Mouse (Mus musculus): ENCODE measurements around the gene Syn3. TPM values are rescaled to one million over a fixed set of nuclear protein-coding genes. Genes with fewer than 3 reads are reported as not detected.

Gene Syn3
- polyA plus RNA-seq, 1 experiment, result 3.3 TPM

DNA sequence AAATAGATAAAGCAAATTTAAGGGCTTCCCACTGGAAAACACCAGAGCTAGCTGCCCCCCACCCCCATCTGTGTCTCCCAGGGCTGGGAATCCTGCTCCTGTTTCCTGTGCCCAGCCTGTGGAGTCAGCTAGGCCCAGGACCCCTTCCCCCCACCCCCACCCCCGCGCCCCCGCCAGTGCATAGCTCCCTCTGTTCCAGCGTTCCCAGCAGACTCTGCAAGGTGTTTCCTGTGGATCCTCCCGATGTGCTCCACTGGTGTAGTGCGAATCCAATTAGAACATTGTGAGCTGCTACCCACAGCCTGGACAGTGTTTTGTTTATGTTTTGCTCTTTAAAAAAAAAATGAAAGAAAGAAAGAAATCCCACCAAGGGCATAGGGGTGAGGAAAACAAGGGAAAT lies 173.4 kb downstream of the Syn3 start:
- H3K36me3 ChIP-seq (ENCODE audit: control insufficient read depth, insufficient read depth, low read length), result peaks cover 24% of the 10 kb centered on the region

DNA sequence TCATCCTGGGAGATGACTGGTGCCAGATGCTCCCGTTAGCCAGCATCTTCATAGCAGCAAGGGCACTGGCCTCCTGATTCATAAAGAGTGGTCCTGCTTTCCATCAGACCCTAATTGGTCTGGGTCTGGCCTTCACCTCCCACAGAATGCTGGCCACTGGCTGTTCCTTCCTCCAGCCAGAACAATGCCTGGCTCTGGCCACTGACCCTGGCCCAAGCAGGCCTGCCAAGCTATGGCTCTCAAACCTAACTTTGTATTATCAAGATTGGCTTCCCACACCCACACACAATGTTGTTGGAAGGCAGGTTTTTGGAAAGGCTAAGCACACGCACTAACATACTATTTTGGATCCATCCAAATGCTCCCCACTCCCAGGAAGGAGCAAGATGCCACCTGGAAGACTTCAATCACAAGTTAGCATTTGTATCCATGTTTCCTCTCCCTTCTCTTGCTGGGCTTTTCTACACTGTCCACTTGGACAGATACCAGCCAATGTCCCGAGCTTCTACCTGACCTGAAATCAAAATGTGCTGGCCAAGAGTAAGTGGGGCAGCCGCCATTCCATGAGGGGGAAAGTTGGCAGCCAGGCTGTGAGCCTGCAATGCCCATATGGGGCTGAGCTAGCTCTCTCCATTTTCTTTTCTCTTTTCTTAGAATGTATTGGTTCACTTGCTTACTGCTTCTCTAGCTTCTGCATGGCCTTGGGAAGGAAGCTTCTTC lies 175.3 kb downstream of the Syn3 start:
- Histone ChIP-seq H3K36me3 (ENCODE audit: control insufficient read depth, insufficient read depth, low read length) (peaks cover 29% of the 10 kb centered on the region), H3K4me3 (ENCODE audit: insufficient read depth, low read depth, low read length) (no peak overlapping the region), H3K27me3 (replicated peaks; ENCODE audit: control insufficient read depth, insufficient read depth, low read length) (no peaks in the 10 kb centered on the region), H3K4me1 (ENCODE audit: control insufficient read depth, insufficient read depth, low read length) (peaks cover 45% of the 10 kb centered on the region), H3K27ac (ENCODE audit: insufficient read depth, low read depth, low read length) (no peak overlapping the region)
- TF ChIP-seq POLR2A (IDR thresholded peaks at IDR 0.05; ENCODE audit: low read depth, low read length) (no peak), CTCF (conservative IDR thresholded peaks at IDR 0.05; ENCODE audit: insufficient read depth, insufficient read length, low read depth, low read length) (no peak)
- no peak for DNase-seq
- WGBS, result 44% methylated on average over 4 of the region's 4 CpGs

More for the DNA sequence above, 173.4 kb downstream of the Syn3 start:
- H3K27me3 ChIP-seq (replicated peaks; ENCODE audit: control insufficient read depth, insufficient read depth, low read length), result no peaks in the 10 kb centered on the region
- TF ChIP-seq CTCF (conservative IDR thresholded peaks at IDR 0.05; ENCODE audit: insufficient read depth, insufficient read length, low read depth, low read length), result no peak
- DNase-seq, result no peak
- 20% methylated on average over 6 of the region's 6 CpGs for WGBS
- no peak overlapping the region for H3K4me3 ChIP-seq (ENCODE audit: insufficient read depth, low read depth, low read length)
- no peak overlapping the region for H3K27ac ChIP-seq (ENCODE audit: insufficient read depth, low read depth, low read length)
- H3K4me1 ChIP-seq (ENCODE audit: control insufficient read depth, insufficient read depth, low read length), result peaks cover 55% of the 10 kb centered on the region

DNA sequence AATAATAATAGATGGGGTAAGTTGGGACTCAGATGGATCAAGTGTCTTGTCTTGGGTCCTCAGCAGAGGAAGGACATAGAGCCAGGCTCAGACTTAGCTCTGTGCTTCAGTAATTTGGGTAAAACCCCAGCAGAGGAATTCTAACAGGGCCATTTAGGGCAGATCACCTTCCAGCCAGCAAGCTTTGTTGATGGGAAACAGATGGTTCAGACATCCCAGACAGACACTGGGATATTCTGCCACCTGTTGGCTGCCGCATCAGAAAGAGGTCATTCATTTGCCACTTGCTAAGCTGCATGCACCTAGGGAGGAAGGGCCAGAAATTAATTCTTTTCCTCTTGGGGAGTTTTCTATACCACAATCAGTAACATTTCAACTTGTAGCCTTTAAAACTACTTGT lies 176.7 kb downstream of the Syn3 start:
- Histone ChIP-seq H3K4me3 (ENCODE audit: insufficient read depth, low read depth, low read length) (no peak overlapping the region), H3K27me3 (replicated peaks; ENCODE audit: control insufficient read depth, insufficient read depth, low read length) (no peaks in the 10 kb centered on the region), H3K36me3 (ENCODE audit: control insufficient read depth, insufficient read depth, low read length) (peaks cover 25% of the 10 kb centered on the region), H3K27ac (ENCODE audit: insufficient read depth, low read depth, low read length) (peak overlapping the region; percentile 17; the same call in 1 of the 2 replicates), H3K4me1 (ENCODE audit: control insufficient read depth, insufficient read depth, low read length) (peaks cover 35% of the 10 kb centered on the region)
- TF ChIP-seq CTCF (conservative IDR thresholded peaks at IDR 0.05; ENCODE audit: insufficient read depth, insufficient read length, low read depth, low read length) (no peak), POLR2A (IDR thresholded peaks at IDR 0.05; ENCODE audit: low read depth, low read length) (no peak)
- no peak for DNase-seq
- WGBS, result 35% methylated on average over 1 of the region's 1 CpGs

DNA sequence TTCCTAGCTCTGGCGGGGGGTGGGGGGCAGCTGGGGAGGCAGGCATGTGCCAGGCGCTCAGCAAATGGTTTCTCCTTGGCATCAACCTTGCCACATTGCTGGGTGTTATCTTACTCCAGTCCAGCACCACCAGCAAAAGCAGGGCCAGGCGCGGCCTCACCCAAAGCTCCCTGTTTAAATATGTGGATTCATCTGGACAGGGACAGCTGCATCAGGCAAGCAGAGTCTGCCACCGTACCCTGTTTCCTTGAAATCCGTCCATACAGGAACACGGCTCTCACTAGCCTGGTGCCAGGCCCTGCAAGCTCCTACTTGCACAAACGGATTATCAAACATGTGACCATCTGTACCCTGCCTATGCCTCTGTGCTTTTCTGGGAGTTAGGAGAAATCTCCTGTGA lies 177.5 kb downstream of the Syn3 start:
- no peak for DNase-seq
- H3K36me3 ChIP-seq (ENCODE audit: control insufficient read depth, insufficient read depth, low read length), result peaks cover 26% of the 10 kb centered on the region
- peak overlapping the region; percentile 11; the same call in 1 of the 2 replicates for H3K27ac ChIP-seq (ENCODE audit: insufficient read depth, low read depth, low read length)
- H3K4me3 ChIP-seq (ENCODE audit: insufficient read depth, low read depth, low read length), result no peak overlapping the region
- 51% methylated on average over 8 of the region's 8 CpGs for WGBS
- TF ChIP-seq POLR2A (IDR thresholded peaks at IDR 0.05; ENCODE audit: low read depth, low read length) (no peak), CTCF (conservative IDR thresholded peaks at IDR 0.05; ENCODE audit: insufficient read depth, insufficient read length, low read depth, low read length) (no peak)
- no peaks in the 10 kb centered on the region for H3K27me3 ChIP-seq (replicated peaks; ENCODE audit: control insufficient read depth, insufficient read depth, low read length)
- peaks cover 39% of the 10 kb centered on the region for H3K4me1 ChIP-seq (ENCODE audit: control insufficient read depth, insufficient read depth, low read length)

DNA sequence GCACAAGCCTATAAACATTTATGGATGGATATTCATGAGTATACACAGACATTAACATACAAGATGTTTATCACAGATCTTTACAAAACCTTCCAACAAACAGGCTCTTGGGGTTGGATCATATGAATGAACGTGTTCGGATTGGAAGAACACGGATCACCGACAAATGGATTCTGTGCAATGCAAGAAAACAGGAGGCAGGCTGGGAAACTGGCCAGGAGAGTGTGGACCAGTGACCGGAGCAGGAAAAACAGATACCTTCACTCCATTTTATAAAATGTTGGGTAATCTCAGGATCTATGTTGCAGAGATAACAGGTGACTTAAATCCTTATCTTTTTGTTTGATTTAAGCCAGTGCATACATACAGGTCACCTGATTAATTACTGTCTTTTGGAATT lies 178.5 kb downstream of the Syn3 start:
- H3K27ac ChIP-seq (ENCODE audit: insufficient read depth, low read depth, low read length), result no peak overlapping the region
- no peak for DNase-seq
- no peak for TF ChIP-seq CTCF (conservative IDR thresholded peaks at IDR 0.05; ENCODE audit: insufficient read depth, insufficient read length, low read depth, low read length)
- no peak for TF ChIP-seq POLR2A (IDR thresholded peaks at IDR 0.05; ENCODE audit: low read depth, low read length)
- H3K27me3 ChIP-seq (replicated peaks; ENCODE audit: control insufficient read depth, insufficient read depth, low read length), result no peaks in the 10 kb centered on the region
- no peak overlapping the region for H3K4me3 ChIP-seq (ENCODE audit: insufficient read depth, low read depth, low read length)
- peaks cover 24% of the 10 kb centered on the region for H3K36me3 ChIP-seq (ENCODE audit: control insufficient read depth, insufficient read depth, low read length)
- peaks cover 34% of the 10 kb centered on the region for H3K4me1 ChIP-seq (ENCODE audit: control insufficient read depth, insufficient read depth, low read length)
- WGBS, result 28% methylated on average over 5 of the region's 5 CpGs

DNA sequence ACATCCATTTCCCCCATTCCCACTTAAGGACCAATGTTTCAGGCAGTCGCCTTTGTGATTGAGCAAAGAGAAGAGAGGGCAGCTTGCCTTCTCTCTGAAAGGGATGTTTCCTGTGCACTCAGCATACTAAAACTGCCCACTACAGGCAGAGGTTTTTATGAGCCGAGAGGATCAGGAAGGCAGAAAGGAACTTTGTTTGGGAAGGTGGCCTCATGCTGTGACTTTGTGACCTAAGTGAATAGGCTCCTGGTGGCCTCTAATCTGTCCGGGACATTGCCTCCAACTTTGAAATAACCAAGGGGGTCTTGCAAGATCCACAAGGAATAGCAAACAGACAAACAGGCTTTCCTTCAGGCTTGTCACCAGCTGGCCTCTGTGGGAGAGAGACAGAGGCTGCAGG lies 179.2 kb downstream of the Syn3 start:
- Histone ChIP-seq H3K27me3 (replicated peaks; ENCODE audit: control insufficient read depth, insufficient read depth, low read length) (no peaks in the 10 kb centered on the region), H3K36me3 (ENCODE audit: control insufficient read depth, insufficient read depth, low read length) (peaks cover 24% of the 10 kb centered on the region), H3K27ac (ENCODE audit: insufficient read depth, low read depth, low read length) (0 out of 2 replicates have a peak overlapping the region, but pooled peaks have one; percentile 14), H3K4me3 (ENCODE audit: insufficient read depth, low read depth, low read length) (no peak overlapping the region), H3K4me1 (ENCODE audit: control insufficient read depth, insufficient read depth, low read length) (peaks cover 40% of the 10 kb centered on the region)
- WGBS, result 32% methylated on average over 3 of the region's 3 CpGs
- DNase-seq, result no peak
- no peak for TF ChIP-seq CTCF (conservative IDR thresholded peaks at IDR 0.05; ENCODE audit: insufficient read depth, insufficient read length, low read depth, low read length)
- no peak for TF ChIP-seq POLR2A (IDR thresholded peaks at IDR 0.05; ENCODE audit: low read depth, low read length)

DNA sequence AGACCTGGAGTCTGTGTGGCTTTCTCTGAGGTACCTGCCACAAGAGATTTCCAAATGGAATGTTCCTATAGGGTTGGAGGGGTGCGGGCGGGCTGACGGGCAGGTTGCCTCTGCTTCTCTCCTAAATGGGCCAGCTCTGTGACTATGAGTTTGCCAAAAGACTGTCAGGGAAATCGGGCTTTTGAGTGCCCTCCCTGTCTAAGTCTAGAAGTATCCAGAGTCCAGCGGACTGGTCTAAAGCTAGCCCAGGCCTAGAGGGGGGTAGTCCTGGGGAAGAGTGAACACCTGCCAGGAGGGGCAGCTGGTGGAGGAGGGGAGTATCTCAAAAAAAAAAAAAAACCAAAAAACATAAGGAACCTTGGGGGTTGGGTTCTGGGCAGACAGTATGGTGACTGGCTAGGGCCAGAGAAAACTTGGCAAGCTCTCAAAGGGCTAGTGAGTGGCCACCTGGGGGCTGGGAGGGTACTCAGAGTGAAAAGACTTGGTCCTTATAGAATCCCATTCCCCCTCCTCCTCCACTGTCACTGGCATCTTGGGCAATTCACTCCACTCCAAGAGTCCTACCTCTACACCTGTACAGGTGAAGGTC lies 180.1 kb downstream of the Syn3 start:
- Histone ChIP-seq H3K4me1 (ENCODE audit: control insufficient read depth, insufficient read depth, low read length) (peaks cover 43% of the 10 kb centered on the region), H3K4me3 (ENCODE audit: insufficient read depth, low read depth, low read length) (no peak overlapping the region), H3K27ac (ENCODE audit: insufficient read depth, low read depth, low read length) (no peak overlapping the region), H3K27me3 (replicated peaks; ENCODE audit: control insufficient read depth, insufficient read depth, low read length) (no peaks in the 10 kb centered on the region), H3K36me3 (ENCODE audit: control insufficient read depth, insufficient read depth, low read length) (peaks cover 24% of the 10 kb centered on the region)
- TF ChIP-seq POLR2A (IDR thresholded peaks at IDR 0.05; ENCODE audit: low read depth, low read length) (no peak), CTCF (conservative IDR thresholded peaks at IDR 0.05; ENCODE audit: insufficient read depth, insufficient read length, low read depth, low read length) (no peak)
- DNase-seq, result no peak
- 59% methylated on average over 5 of the region's 5 CpGs for WGBS
